Mouse (Mus musculus): ENCODE measurements around the gene Bora.

GRCm38 (mm10) chr14:99107631-99108187, 61.7 kb downstream of the Bora start:
- no peak for TF ChIP-seq CTCF (IDR thresholded peaks at IDR 0.05; ENCODE audit: extremely low read depth, insufficient read length, insufficient replicate concordance, low read depth, low read length)
- TF ChIP-seq POLR2A (IDR thresholded peaks at IDR 0.05; ENCODE audit: low read depth, low read length): no peak
